Comparison of ENCODE assay signal across 17 mouse cellular contexts in genomic region chr8:85557601-85557986, GRCm38 (mm10). TPM values are rescaled to one million over a fixed set of nuclear protein-coding genes. Genes with fewer than 3 reads are reported as not detected.
DNase-seq lines count a peak whose midpoint lies in the region; ATAC-seq and TF ChIP-seq lines count a peak whose summit lies in the region.
"Had no signal": no experiment of that assay in that cellular context is flagged by ENCODE, and none has a peak within 500 bp of the region (broad histone marks: within the 10 kb centered on the region; RNA-seq: fewer than 3 reads in every experiment).

No protein-coding gene starts in this region.

- ATAC-seq in megakaryocyte progenitor cell, adult 5-6 weeks (replicated peaks; ENCODE audit: poor library complexity): peak; percentile 18; the same call in 1 of the 2 replicates
- ATAC-seq in midbrain, embryonic 13.5 days: no peak
- ATAC-seq: hindbrain, embryonic 16.5 days; midbrain, embryonic 15.5 days had no signal

- no peak overlapping the region for H3K27ac ChIP-seq in liver, adult 2 months (replicated peaks; ENCODE audit: insufficient read depth, low read depth, low read length)
- H3K27ac ChIP-seq in midbrain, embryonic 13.5 days: no peak overlapping the region
- H3K27ac ChIP-seq: liver, embryonic 13.5 days; midbrain, embryonic 15.5 days; neural tube, embryonic 15.5 days had no signal

- H3K27me3 ChIP-seq in liver, adult 2 months (ENCODE audit: control insufficient read depth, insufficient read depth, low read length): no peaks in the 10 kb centered on the region
- no peaks in the 10 kb centered on the region for H3K27me3 ChIP-seq in midbrain, embryonic 13.5 days
- H3K27me3 ChIP-seq: liver, embryonic 13.5 days; midbrain, embryonic 15.5 days; neural tube, embryonic 15.5 days had no signal

- no peaks in the 10 kb centered on the region for H3K9me3 ChIP-seq in midbrain, embryonic 13.5 days
- H3K9me3 ChIP-seq: liver, embryonic 13.5 days; midbrain, embryonic 15.5 days; neural tube, embryonic 15.5 days had no signal

- H3K9ac ChIP-seq in liver, adult 2 months (ENCODE audit: low read depth, low read length): no peak overlapping the region
- H3K9ac ChIP-seq in midbrain, embryonic 13.5 days (replicated peaks): no peak overlapping the region
- H3K9ac ChIP-seq: liver, embryonic 13.5 days; midbrain, embryonic 15.5 days; neural tube, embryonic 15.5 days had no signal

- no peak overlapping the region for H3K4me3 ChIP-seq in liver, adult 2 months (ENCODE audit: insufficient read depth, low read depth, low read length)
- no peak overlapping the region for H3K4me3 ChIP-seq in midbrain, embryonic 13.5 days (replicated peaks)
- H3K4me3 ChIP-seq: liver, embryonic 13.5 days; midbrain, embryonic 15.5 days; neural tube, embryonic 15.5 days had no signal

- no peak overlapping the region for H3K4me2 ChIP-seq in midbrain, embryonic 13.5 days (replicated peaks)
- H3K4me2 ChIP-seq: liver, embryonic 13.5 days; midbrain, embryonic 15.5 days; neural tube, embryonic 15.5 days had no signal

- TF ChIP-seq CTCF in liver, adult 2 months (IDR thresholded peaks at IDR 0.05; ENCODE audit: low read depth, low read length): no peak

- peaks cover 8% of the 10 kb centered on the region for H3K36me3 ChIP-seq in liver, adult 2 months (ENCODE audit: control insufficient read depth, insufficient read depth, low read length)
- peaks cover 6% of the 10 kb centered on the region for H3K36me3 ChIP-seq in midbrain, embryonic 13.5 days
- H3K36me3 ChIP-seq: neural tube, embryonic 15.5 days had no signal

- H3K79me2 ChIP-seq in liver, adult 2 months (ENCODE audit: control insufficient read depth, insufficient read depth, low read length): peaks cover 13% of the 10 kb centered on the region; the same call in 1 of the 2 replicates

- peak; percentile 8 for DNase-seq in embryo, embryonic 11 days
- no peak for DNase-seq in embryo, embryonic 10.5 days (ENCODE audit: low spot score)
- peak; percentile 64 for DNase-seq in liver, adult 2 months (ENCODE audit: extremely low read depth, low read depth, low spot score)
- DNase-seq in liver: no peak
- DNase-seq in c-Kit-negative CD71-positive TER-119-positive erythroid progenitor cells, embryonic 14.5 days (ENCODE audit: low read depth, low spot score): peak; percentile 30
- DNase-seq in cerebellum, adult 8-10 months: no peak
- DNase-seq: adrenal gland, postnatal 14 days; cerebellum, postnatal 10 days; gastrocnemius, postnatal 36 days; kidney, postnatal 25 days; liver, embryonic 13.5 days; right cerebral cortex, postnatal 4 days had no signal

- WGBS in liver, adult 2 months: 30% methylated on average over 3 of the region's 3 CpGs
- WGBS in midbrain, embryonic 13.5 days: 80% methylated on average over 3 of the region's 3 CpGs

- peaks cover 12% of the 10 kb centered on the region for H3K4me1 ChIP-seq in liver, adult 2 months (ENCODE audit: control insufficient read depth, insufficient read depth, low read length)
- H3K4me1 ChIP-seq in midbrain, embryonic 13.5 days (replicated peaks): peaks cover 17% of the 10 kb centered on the region

- TF ChIP-seq POLR2A in liver, adult 2 months (IDR thresholded peaks at IDR 0.05; ENCODE audit: extremely low read depth, insufficient read depth, low read length): no peak

RNA-seq across cellular contexts. Expression of gene Dnaja2, which starts 2.5 kb away (rescaled TPM):
- total RNA-seq in liver, adult 2 months (2014; rRNA removed): 53.1 and 65.8 TPM in 2 replicates
- 10.4 and 15.3 TPM in 2 replicates for polyA plus RNA-seq in liver, adult 2 months (2012; rRNA removed)
- total RNA-seq in megakaryocyte progenitor cell, adult 5-6 weeks (2015): 127 and 139 TPM in 2 replicates
- 121 and 143 TPM in 2 replicates for total RNA-seq in megakaryocyte progenitor cell, adult 5-6 weeks (2017)
- 172 and 183 TPM in 2 replicates for polyA plus RNA-seq in midbrain, embryonic 13.5 days (2015; fragmentation: Nextera tagmentation; extraction: Ambion mirVana)

Comparison
In these comparisons a context has a peak if more than half of its experiments do, and no peak if none do; other contexts are left out.
1. DNase-seq: peak in embryo, embryonic 11 days (single experiment), liver, adult 2 months (single experiment) and c-Kit-negative CD71-positive TER-119-positive erythroid progenitor cells, embryonic 14.5 days (single experiment); none in embryo, embryonic 10.5 days (single experiment), liver (single experiment) and cerebellum, adult 8-10 months (single experiment).